Mouse (Mus musculus) intestine, embryonic 16.5 days (tissue): ENCODE measurements at regions not wholly inside any gene's neighbourhood (a gene's known extent, or its start where the extent isn't known, plus 50 kb on each side); places are given as distances from the start of the nearest gene placed in this dataset.
"Not testable (repeated sequence)": the region's sequence is repeated elsewhere in the genome, so short reads cannot be mapped to it uniquely, and the experiment has no call there.

Source experiments
- ATAC-seq: fragments of 200-750 bp; cut with Nextera tagmentation; 2 replicates; pipeline ENCODE4 v1.8.0; 2017; ENCODE audit warnings: moderate TSS enrichment, moderate library complexity
- H3K27ac ChIP-seq: fragments of 300-500 bp; sonication (generic); 2 replicates; pipeline ENCODE4 v1.5.1; 2014; ENCODE audit warnings: mild to moderate bottlenecking, low read length
- H3K27me3 ChIP-seq: fragments of 300-500 bp; sonication (generic); replicated peaks from 2 replicates; pipeline ENCODE4 v1.6.1; 2014; ENCODE audit warnings: low read length, control low read depth, mixed read lengths; ENCODE audit not compliant: control insufficient read depth, insufficient read depth
- H3K36me3 ChIP-seq: fragments of 300-500 bp; sonication (generic); 2 replicates; pipeline ENCODE4 v1.6.1; 2014; ENCODE audit warnings: low read length, control low read depth; ENCODE audit not compliant: control insufficient read depth, insufficient read depth
- H3K4me1 ChIP-seq: fragments of 300-500 bp; sonication (generic); 2 replicates; pipeline ENCODE4 v1.6.1; 2014; ENCODE audit warnings: low read length, control low read depth, mixed read lengths; ENCODE audit not compliant: control insufficient read depth, insufficient read depth
- H3K4me2 ChIP-seq: fragments of 300-500 bp; sonication (generic); 2 replicates; pipeline ENCODE4 v1.6.1; 2014; ENCODE audit warnings: low read depth, low read length, control low read depth
- H3K4me3 ChIP-seq: fragments of 300-500 bp; sonication (generic); 2 replicates; pipeline ENCODE4 v1.5.1; 2014; ENCODE audit warnings: mild to moderate bottlenecking, low read length
- H3K9ac ChIP-seq: fragments of 300-500 bp; sonication (generic); 2 replicates; pipeline ENCODE4 v1.6.1; 2014; ENCODE audit warnings: low read depth, low read length
- H3K9me3 ChIP-seq: fragments of 300-500 bp; sonication (generic); 2 replicates; pipeline ENCODE4 v1.6.1; 2016; ENCODE audit warnings: low read length, control low read depth; ENCODE audit not compliant: control insufficient read depth
- whole genome bisulfite sequencing: fragments of 180-500 bp; shearing (Covaris S2); extraction: QIAGEN DNeasy Blood & Tissue Kit; methylation state at CpG from one replicate; pipeline ENCODE4 v1.1.7; 2014; 5-methylcytosine and 5-hydroxymethylcytosine counted together

DNA sequence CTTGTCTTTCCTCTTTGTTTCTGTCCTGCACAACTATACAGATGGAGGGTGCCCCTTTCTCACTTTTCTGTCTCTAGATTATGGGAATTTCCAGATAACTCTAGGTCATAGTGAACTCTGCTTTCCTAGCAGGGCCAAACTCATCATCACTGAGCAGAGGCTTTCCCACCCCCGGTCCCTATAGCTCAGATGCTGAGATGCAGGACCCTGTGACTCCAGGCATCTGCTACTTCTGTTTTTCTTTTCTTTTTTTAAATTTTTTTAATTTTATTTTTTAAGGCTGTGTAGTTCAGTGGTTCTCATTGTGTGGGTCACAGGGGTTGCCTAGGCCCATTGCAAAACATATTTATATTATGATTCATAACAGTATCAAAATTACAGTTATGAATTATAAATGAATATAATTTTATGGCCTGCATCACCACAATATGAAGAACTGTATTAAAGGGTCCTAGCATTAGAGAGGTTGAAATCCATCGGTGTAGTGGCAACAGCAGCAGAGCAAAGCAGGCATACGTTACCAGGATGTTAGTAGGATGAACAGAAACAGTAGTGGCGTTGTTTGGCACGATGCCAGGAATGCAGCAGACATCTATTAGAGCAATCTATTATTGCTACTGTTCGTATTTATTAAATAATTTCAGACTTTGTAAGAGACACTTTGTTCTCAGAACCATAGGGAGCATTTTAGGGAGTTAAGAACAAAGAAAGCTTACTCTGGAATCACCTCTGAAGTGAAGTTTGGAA is 343.8 kb downstream of the Edem1 start:
- Histone ChIP-seq H3K36me3 (no peaks in the 10 kb centered on the region), H3K4me2 (no peak overlapping the region), H3K27me3 (no peaks in the 10 kb centered on the region), H3K9me3 (no peaks in the 10 kb centered on the region), H3K4me1 (no peaks in the 10 kb centered on the region), H3K4me3 (no peak overlapping the region), H3K9ac (no peak overlapping the region), H3K27ac (no peak overlapping the region)
- ATAC-seq = no peak
- 49% methylated on average over 6 of the region's 6 CpGs for WGBS

GRCm38 (mm10) chr6:109173015-109173414 is 344.6 kb downstream of the Edem1 start:
- H3K9me3 ChIP-seq = no peaks in the 10 kb centered on the region
- H3K27ac ChIP-seq = no peak overlapping the region
- no peak for ATAC-seq
- H3K27me3 ChIP-seq = no peaks in the 10 kb centered on the region
- H3K36me3 ChIP-seq = no peaks in the 10 kb centered on the region
- 69% methylated on average over 1 of the region's 1 CpGs for WGBS
- no peak overlapping the region for H3K9ac ChIP-seq
- H3K4me2 ChIP-seq = no peak overlapping the region
- H3K4me3 ChIP-seq = no peak overlapping the region
- H3K4me1 ChIP-seq = no peaks in the 10 kb centered on the region

- WGBS = 69% methylated on average over 3 of the region's 3 CpGs
- H3K9me3 ChIP-seq = no peaks in the 10 kb centered on the region
Observed at GRCm38 (mm10) chr6:109176876-109177275, 348.4 kb downstream of the Edem1 start.

GRCm38 (mm10) chr6:109182878-109183277 is 354.4 kb downstream of the Edem1 start:
- WGBS = 34% methylated on average over 3 of the region's 3 CpGs
- H3K27me3 ChIP-seq = no peaks in the 10 kb centered on the region
- no peak for ATAC-seq
- H3K27ac ChIP-seq = no peak overlapping the region
- H3K4me1 ChIP-seq = no peaks in the 10 kb centered on the region
- H3K4me3 ChIP-seq = no peak overlapping the region
- no peak overlapping the region for H3K4me2 ChIP-seq
- no peaks in the 10 kb centered on the region for H3K36me3 ChIP-seq
- no peaks in the 10 kb centered on the region for H3K9me3 ChIP-seq
- no peak overlapping the region for H3K9ac ChIP-seq

More at GRCm38 (mm10) chr6:109176876-109177275, 348.4 kb downstream of the Edem1 start:
- Histone ChIP-seq H3K4me3 (no peak overlapping the region), H3K4me1 (no peaks in the 10 kb centered on the region), H3K27me3 (no peaks in the 10 kb centered on the region), H3K4me2 (no peak overlapping the region), H3K36me3 (no peaks in the 10 kb centered on the region), H3K9ac (no peak overlapping the region), H3K27ac (no peak overlapping the region)
- ATAC-seq = no peak

DNA sequence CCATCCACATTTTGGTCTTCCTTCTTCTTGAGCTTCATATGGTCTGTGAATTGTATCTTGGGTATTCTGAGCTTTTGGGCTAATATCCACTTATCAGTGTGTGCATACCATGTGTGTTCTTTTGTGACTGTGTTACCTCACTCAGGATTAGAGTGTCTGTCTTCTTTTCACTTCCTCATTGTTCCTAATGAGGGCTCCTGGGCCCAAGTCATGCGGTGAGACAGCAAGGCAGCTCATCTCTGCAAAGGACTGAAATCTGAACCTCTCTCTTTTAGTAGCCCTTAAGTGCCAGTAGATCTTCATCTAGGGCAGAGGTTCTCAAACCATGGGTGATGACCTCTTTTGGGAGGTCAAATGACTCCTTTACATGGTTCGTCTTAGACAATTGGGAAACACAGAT is 364.6 kb downstream of the Edem1 start:
- not testable (repeated sequence) for ATAC-seq, H3K4me1 ChIP-seq, H3K27ac ChIP-seq, H3K4me3 ChIP-seq, H3K9ac ChIP-seq, H3K36me3 ChIP-seq, H3K27me3 ChIP-seq, H3K4me2 ChIP-seq, H3K9me3 ChIP-seq
- 66% methylated on average over 2 of the region's 2 CpGs for WGBS

GRCm38 (mm10) chr6:109193603-109194002 is 365.2 kb downstream of the Edem1 start:
- no peak overlapping the region for H3K4me3 ChIP-seq
- no peak overlapping the region for H3K4me2 ChIP-seq
- no peaks in the 10 kb centered on the region for H3K36me3 ChIP-seq
- no peaks in the 10 kb centered on the region for H3K9me3 ChIP-seq
- H3K9ac ChIP-seq = no peak overlapping the region
- ATAC-seq = no peak
- 84% methylated on average over 3 of the region's 3 CpGs for WGBS
- H3K27me3 ChIP-seq = no peaks in the 10 kb centered on the region
- no peak overlapping the region for H3K27ac ChIP-seq
- no peaks in the 10 kb centered on the region for H3K4me1 ChIP-seq

DNA sequence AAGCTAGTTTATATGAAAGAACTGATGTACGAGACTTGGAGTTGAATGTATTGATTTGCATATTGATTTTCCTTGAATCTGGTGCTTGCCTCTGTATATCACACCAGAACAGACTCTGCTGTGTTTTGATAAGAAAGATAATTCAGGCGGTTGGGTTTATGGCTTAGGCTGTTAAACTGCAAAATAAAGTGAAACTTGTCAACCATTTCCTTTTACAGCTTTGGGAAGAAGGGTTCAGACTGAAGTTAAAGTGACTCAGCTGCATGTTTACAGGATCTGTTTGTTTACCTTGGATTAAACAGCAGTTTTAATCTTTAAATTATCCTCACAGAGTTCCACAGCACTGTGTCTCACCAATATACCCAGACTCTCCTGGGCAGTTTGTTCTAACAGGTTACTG is 381.3 kb downstream of the Edem1 start:
- Histone ChIP-seq H3K4me1 (no peaks in the 10 kb centered on the region), H3K36me3 (no peaks in the 10 kb centered on the region), H3K27ac (no peak overlapping the region), H3K4me3 (no peak overlapping the region), H3K9me3 (no peaks in the 10 kb centered on the region), H3K27me3 (no peaks in the 10 kb centered on the region), H3K4me2 (no peak overlapping the region), H3K9ac (no peak overlapping the region)
- 39% methylated on average over 2 of the region's 2 CpGs for WGBS
- peak; percentile 56; the same call in 1 of the 2 replicates for ATAC-seq

- Histone ChIP-seq H3K4me1 (no peaks in the 10 kb centered on the region), H3K27ac (no peak overlapping the region), H3K9ac (no peak overlapping the region), H3K4me3 (no peak overlapping the region), H3K4me2 (no peak overlapping the region), H3K36me3 (no peaks in the 10 kb centered on the region), H3K27me3 (no peaks in the 10 kb centered on the region), H3K9me3 (no peaks in the 10 kb centered on the region)
- no peak for ATAC-seq
- 93% methylated on average over 6 of the region's 6 CpGs for WGBS
Observed at GRCm38 (mm10) chr6:109230391-109230790, 401.9 kb downstream of the Edem1 start.

- Histone ChIP-seq H3K4me2 (no peak overlapping the region), H3K9ac (no peak overlapping the region), H3K36me3 (no peaks in the 10 kb centered on the region), H3K9me3 (no peaks in the 10 kb centered on the region), H3K4me1 (no peaks in the 10 kb centered on the region), H3K27me3 (no peaks in the 10 kb centered on the region), H3K4me3 (no peak overlapping the region), H3K27ac (no peak overlapping the region)
- WGBS = 71% methylated on average over 3 of the region's 3 CpGs
- no peak for ATAC-seq
Observed at GRCm38 (mm10) chr6:109233426-109233825, 405.0 kb downstream of the Edem1 start.

DNA sequence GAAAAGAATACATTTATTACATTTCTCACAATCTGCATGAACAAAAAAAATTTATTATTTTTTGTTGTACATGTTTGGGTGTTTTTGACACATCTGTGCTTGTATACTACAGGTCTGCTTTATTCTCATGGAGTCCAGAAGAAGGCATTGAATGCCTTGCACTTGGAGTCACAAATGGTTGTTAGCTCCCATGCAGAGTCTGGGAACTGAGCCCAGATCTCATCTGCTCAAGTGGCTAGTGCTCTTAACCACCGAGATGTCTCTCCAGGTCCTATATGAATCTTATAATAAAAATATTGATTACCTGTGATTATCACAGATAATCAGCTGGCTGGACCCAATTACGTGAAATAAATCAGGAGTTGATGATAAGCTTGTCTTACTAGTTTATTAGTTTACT is 417.2 kb downstream of the Edem1 start:
- no peaks in the 10 kb centered on the region for H3K4me1 ChIP-seq
- no peak overlapping the region for H3K9ac ChIP-seq
- H3K4me3 ChIP-seq = no peak overlapping the region
- no peak overlapping the region for H3K4me2 ChIP-seq
- no peak overlapping the region for H3K27ac ChIP-seq
- H3K27me3 ChIP-seq = no peaks in the 10 kb centered on the region
- no peak for ATAC-seq
- H3K9me3 ChIP-seq = no peaks in the 10 kb centered on the region
- H3K36me3 ChIP-seq = no peaks in the 10 kb centered on the region
- WGBS = 62% methylated on average over 2 of the region's 2 CpGs
